Mouse (Mus musculus) liver, adult 2 months (tissue): ENCODE results near the gene Slc35b2.

Source experiments
- CTCF ChIP-seq: fragments of 200-500 bp; IDR thresholded peaks from 2 replicates; pipeline ENCODE4 v1.5.1; 2011; ENCODE audit warnings: low read depth, low read length, control low read depth
- POLR2A ChIP-seq: fragments of 200-500 bp; IDR thresholded peaks from 2 replicates; pipeline ENCODE4 v1.6.1; 2011; ENCODE audit warnings: low read length, control low read depth; ENCODE audit not compliant: insufficient read depth; ENCODE audit errors: extremely low read depth

DNA sequence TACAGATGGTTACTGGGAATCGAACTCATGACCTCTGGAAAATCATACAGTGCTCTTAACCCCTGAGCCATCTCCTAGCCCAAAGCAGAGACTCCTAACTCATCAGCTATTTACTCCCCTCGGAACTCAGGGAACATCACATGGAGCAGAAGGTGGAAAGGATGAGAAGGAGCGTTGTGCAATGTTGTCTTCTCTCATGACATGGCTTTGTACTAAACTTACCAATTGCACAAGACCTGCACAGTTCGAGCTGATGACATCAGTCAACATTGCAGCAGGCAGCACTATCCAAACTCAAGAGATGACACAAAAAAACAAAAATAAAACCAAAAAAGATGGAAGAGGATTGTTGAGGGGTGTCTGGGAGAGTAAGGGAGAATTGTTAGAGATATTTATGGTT, 44.7 kb downstream of the Slc35b2 start:
- TF ChIP-seq POLR2A (no peak), CTCF (no peak)
